Mouse (Mus musculus): ENCODE results near the gene Lsm5. TPM values are rescaled to one million over a fixed set of nuclear protein-coding genes. Genes with fewer than 3 reads are reported as not detected.
A peak's percentile ranks its signal among the peaks of the same experiment; 100 is the strongest.

Gene Lsm5
- polyA plus RNA-seq, 1 experiment from 2014 or later: 224 TPM

DNA sequence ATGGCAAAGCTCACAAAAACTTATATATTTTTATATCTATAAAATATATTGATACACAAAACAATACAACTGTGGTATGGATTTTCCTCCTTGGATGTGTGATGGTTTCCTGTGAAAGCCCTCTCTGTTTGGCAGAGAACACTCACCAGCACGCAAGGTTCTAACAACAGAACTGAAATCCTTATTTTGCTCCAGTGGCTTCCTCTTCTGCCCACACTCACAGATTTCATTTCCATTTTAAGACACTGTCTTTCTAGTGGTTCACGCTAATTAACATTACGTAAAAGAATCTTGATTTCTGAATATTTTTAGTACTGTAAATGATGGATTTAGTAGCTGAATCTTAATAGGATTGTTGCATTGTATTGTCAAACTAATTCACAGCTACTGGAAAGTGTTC lies 16.3 kb downstream of the Lsm5 start:
- Histone ChIP-seq H3K9ac (replicated peaks) (no peak overlapping the region), H3K4me1 (replicated peaks) (no peaks in the 10 kb centered on the region), H3K9me3 (no peaks in the 10 kb centered on the region), H3K4me3 (replicated peaks) (no peak overlapping the region), H3K27ac (no peak overlapping the region), H3K36me3 (no peaks in the 10 kb centered on the region), H3K4me2 (no peak overlapping the region), H3K27me3 (no peaks in the 10 kb centered on the region)
- ATAC-seq (ENCODE audit: insufficient number of reproducible peaks, insufficient read depth, low FRiP score, low TSS enrichment, low read depth): no peak
- WGBS: 89% methylated on average over 3 of the region's 3 CpGs

DNA sequence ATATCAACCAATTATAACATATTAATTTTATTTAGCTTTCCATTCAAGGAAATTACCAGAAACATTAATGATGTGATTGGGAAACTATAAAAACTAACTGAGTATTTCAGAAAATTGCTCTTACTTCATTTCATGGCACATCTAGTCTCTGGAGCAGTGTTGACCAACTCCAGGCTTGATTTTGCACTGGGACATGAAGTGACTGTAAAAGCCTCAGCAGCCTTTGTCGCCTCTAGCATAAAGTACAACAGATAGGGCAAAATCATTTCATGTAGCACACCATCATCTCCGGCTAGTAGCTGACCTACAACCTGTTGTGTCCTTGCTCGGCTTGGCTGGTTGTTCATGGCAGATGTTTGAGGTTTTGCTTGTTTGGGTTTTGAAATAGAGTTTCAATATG lies 40.1 kb downstream of the Lsm5 start:
- Histone ChIP-seq H3K36me3 (no peaks in the 10 kb centered on the region), H3K4me2 (no peak overlapping the region), H3K9me3 (no peaks in the 10 kb centered on the region), H3K27me3 (no peaks in the 10 kb centered on the region), H3K9ac (replicated peaks) (no peak overlapping the region), H3K4me1 (replicated peaks) (no peaks in the 10 kb centered on the region), H3K4me3 (replicated peaks) (no peak overlapping the region), H3K27ac (no peak overlapping the region)
- WGBS: 90% methylated on average over 3 of the region's 3 CpGs
- no peak for ATAC-seq (ENCODE audit: insufficient number of reproducible peaks, insufficient read depth, low FRiP score, low TSS enrichment, low read depth)

DNA sequence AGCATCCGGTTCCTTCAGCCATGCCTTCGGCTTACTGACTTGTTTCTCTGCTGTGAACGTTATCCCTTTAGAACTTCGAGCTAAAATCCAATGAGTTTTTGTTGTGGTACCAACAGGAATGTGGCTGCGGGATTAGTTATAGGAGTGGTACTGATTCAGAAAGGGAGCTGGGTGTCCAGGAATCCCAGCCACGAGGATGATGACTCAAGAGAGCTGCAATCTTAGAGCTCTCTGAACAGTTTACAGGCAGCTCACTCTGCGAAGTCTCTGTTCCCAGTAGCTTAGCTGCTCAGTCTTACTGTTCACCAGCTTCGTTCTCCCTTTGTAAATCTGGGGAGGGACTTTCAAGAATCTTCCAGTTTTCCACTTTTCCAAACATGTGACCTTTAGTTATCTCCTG lies 49.1 kb downstream of the Lsm5 start:
- no peak overlapping the region for H3K27ac ChIP-seq
- no peak overlapping the region for H3K9ac ChIP-seq (replicated peaks)
- no peaks in the 10 kb centered on the region for H3K9me3 ChIP-seq
- H3K27me3 ChIP-seq: peaks cover 34% of the 10 kb centered on the region
- ATAC-seq (ENCODE audit: insufficient number of reproducible peaks, insufficient read depth, low FRiP score, low TSS enrichment, low read depth): no peak
- no peak overlapping the region for H3K4me3 ChIP-seq (replicated peaks)
- peaks cover 5% of the 10 kb centered on the region for H3K4me1 ChIP-seq (replicated peaks)
- H3K4me2 ChIP-seq: no peak overlapping the region
- 85% methylated on average over 8 of the region's 8 CpGs for WGBS
- H3K36me3 ChIP-seq: no peaks in the 10 kb centered on the region

DNA sequence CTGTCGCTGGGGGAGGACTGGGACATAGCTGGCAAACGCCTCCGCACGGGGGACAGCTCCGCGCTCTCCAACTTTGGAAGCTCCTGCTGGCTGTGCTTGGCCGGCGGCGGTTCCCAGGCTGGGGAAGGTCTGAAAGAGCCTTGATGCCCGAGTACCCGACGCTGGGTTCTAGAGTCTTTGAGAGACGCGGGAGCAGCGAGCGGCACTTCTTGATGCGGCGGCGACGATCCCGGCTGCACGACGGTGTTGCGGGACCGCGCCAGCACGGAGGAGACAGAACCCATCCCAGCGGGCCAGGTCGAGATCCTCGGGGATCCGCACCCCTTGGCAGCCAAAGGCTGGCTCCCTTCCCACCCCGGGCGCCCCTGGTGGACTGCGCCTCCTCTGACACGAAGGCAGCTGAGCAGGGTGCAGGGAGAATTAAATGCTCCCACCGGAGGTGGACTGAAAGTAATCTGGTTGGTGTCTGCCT lies 52.4 kb downstream of the Lsm5 start:
- Histone ChIP-seq H3K4me2 (peak overlapping the region; percentile 72), H3K36me3 (no peaks in the 10 kb centered on the region), H3K27ac (no peak overlapping the region), H3K4me1 (replicated peaks) (peaks cover 5% of the 10 kb centered on the region), H3K27me3 (peaks cover 34% of the 10 kb centered on the region), H3K9ac (replicated peaks) (peak overlapping the region; percentile 48; the same call in 1 of the 2 replicates), H3K4me3 (replicated peaks) (peak overlapping the region; percentile 42), H3K9me3 (no peaks in the 10 kb centered on the region)
- WGBS: under 1% methylated on average over 36 of the region's 36 CpGs
- ATAC-seq (ENCODE audit: insufficient number of reproducible peaks, insufficient read depth, low FRiP score, low TSS enrichment, low read depth): no peak

Other genes with a start within 250 kb of the Lsm5 start
- gene Pde1c, start 135.6 kb downstream of the Lsm5 start, polyA plus RNA-seq (2016; fragmentation: Nextera tagmentation; extraction: Ambion mirVana): 3.3 and 4.1 TPM in 2 replicates
- 17.5 and 17.8 TPM in 2 replicates for gene Avl9, start 10.2 kb upstream of the Lsm5 start, polyA plus RNA-seq (2016; fragmentation: Nextera tagmentation; extraction: Ambion mirVana)
- gene Kbtbd2, start 93.1 kb upstream of the Lsm5 start, polyA plus RNA-seq (2016; fragmentation: Nextera tagmentation; extraction: Ambion mirVana): 43.1 and 45.7 TPM in 2 replicates
- gene Fkbp9, start 127.3 kb upstream of the Lsm5 start, polyA plus RNA-seq (2016; fragmentation: Nextera tagmentation; extraction: Ambion mirVana): 100 and 113 TPM in 2 replicates
- gene Nt5c3, start 219.2 kb upstream of the Lsm5 start, polyA plus RNA-seq (2016; fragmentation: Nextera tagmentation; extraction: Ambion mirVana): 68.0 and 68.3 TPM in 2 replicates
- gene Vmn1r4, start 219.3 kb upstream of the Lsm5 start, polyA plus RNA-seq (2016; fragmentation: Nextera tagmentation; extraction: Ambion mirVana): 0.23 and 0.40 TPM in 2 replicates